Mouse (Mus musculus) intestine, embryonic 14.5 days (tissue): ENCODE measurements around the gene Rflnb. TPM values are rescaled to one million over a fixed set of nuclear protein-coding genes. Genes with fewer than 3 reads are reported as not detected.
A peak's percentile ranks its signal among the peaks of the same experiment; 100 is the strongest.

Experiments used
- ATAC-seq: fragments of 200-750 bp; cut with Nextera tagmentation; replicated peaks from 2 replicates; pipeline ENCODE4 v1.8.0; 2017; ENCODE audit warnings: low read depth, moderate number of reproducible peaks, moderate TSS enrichment, moderate library complexity; ENCODE audit not compliant: low FRiP score, low TSS enrichment
- DNase-seq: peaks from one replicate; pipeline ENCODE4 v3.0.0-alpha.2; 2018; ENCODE audit warnings: low spot score
- H3K27ac ChIP-seq: fragments of 300-500 bp; sonication (generic); 2 replicates; pipeline ENCODE4 v1.5.1; 2014; ENCODE audit warnings: low read depth, mild to moderate bottlenecking, control low read depth
- H3K27me3 ChIP-seq: fragments of 300-500 bp; sonication (generic); replicated peaks from 2 replicates; pipeline ENCODE4 v1.6.1; 2014; ENCODE audit warnings: low read length, control low read depth; ENCODE audit not compliant: control insufficient read depth, insufficient read depth
- H3K36me3 ChIP-seq: fragments of 300-500 bp; sonication (generic); 2 replicates; pipeline ENCODE4 v1.6.1; 2014; ENCODE audit warnings: low read length, control low read depth; ENCODE audit not compliant: control insufficient read depth, insufficient read depth
- H3K4me1 ChIP-seq: fragments of 300-500 bp; sonication (generic); replicated peaks from 2 replicates; pipeline ENCODE4 v1.6.1; 2014; ENCODE audit warnings: low read length, control low read depth, mixed read lengths; ENCODE audit not compliant: control insufficient read depth, insufficient read depth
- H3K4me2 ChIP-seq: fragments of 300-500 bp; sonication (generic); 2 replicates; pipeline ENCODE4 v1.6.1; 2014; ENCODE audit warnings: low read length
- H3K4me3 ChIP-seq: fragments of 300-500 bp; sonication (generic); 2 replicates; pipeline ENCODE4 v1.5.1; 2014; ENCODE audit warnings: low read depth, low read length, control low read depth, mixed read lengths
- H3K9ac ChIP-seq: fragments of 300-500 bp; sonication (generic); 2 replicates; pipeline ENCODE4 v1.6.1; 2014; ENCODE audit warnings: mild to moderate bottlenecking, low read length
- H3K9me3 ChIP-seq: fragments of 300-500 bp; sonication (generic); 2 replicates; pipeline ENCODE4 v1.6.1; 2016; ENCODE audit warnings: low read length, control low read depth; ENCODE audit not compliant: control insufficient read depth
- WGBS: fragments of 180-500 bp; shearing (Covaris S2); extraction: QIAGEN DNeasy Blood & Tissue Kit; methylation state at CpG from one replicate; pipeline ENCODE4 v1.1.7; 2014; 5-methylcytosine and 5-hydroxymethylcytosine counted together
- polyA plus RNA-seq: library from polyadenylated mRNA; unstranded; fragments of >200 nt; fragmentation: Nextera tagmentation; extraction: Ambion mirVana; gene quantifications from 2 replicates; pipeline ENCODE4 v1.2.1, GENCODE M21; 2014

The Rflnb gene
- polyA plus RNA-seq, 1 experiment from 2014 or later = 53.8 TPM

DNA sequence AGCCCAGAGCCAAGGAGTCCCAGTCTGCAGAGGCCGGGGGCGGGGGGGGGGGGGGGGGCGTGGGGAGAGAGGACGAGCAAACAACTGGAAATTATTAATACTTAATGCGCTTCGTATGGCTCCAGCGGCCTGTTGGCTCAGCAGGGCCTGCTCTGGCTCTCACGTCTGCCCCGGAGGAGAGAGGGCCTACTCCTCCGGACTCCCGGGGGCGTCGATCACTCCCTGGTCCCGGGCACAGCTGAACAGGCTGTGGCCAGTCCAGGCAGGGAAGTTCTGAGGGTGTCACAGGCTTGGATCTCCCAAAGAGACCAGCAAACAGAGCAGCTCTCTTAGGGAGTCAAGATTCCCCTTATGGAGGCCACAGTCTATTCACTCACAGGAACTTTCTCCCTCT lies 487 bp upstream of the Rflnb start:
- 1% methylated on average over 13 of the region's 14 CpGs for WGBS

DNA sequence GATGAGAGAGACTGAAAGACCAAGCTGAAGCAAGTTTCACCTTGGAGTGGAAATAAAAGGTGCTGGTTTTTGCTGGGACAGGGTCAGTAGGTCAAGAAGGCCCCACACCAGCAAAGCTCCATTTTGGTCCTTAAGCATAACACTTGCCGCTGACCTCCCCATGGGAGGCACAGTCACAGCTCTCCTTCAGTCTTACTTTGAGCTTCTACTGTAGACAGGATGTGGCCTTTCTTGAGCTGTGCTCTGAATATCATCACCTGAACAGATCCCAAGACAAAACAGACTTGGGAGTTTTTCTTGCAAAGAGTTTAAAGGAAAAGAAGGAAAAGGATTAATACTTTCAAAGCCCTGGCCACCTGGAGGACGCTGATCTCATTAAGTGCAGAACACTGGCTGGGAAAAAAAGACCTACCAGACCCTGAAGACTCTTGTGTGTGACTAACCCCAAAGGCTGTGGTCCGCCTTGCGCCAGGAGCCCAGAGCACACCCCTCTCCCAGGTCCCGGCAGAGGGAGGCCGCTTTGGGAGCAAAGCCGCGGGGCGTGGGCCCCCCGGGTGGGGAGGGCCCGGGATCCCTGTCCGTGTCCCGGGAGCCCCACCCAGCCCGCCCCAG lies 949 bp downstream of the Rflnb start:
- DNase-seq = no peak
- ATAC-seq = peak; percentile 24
- Histone ChIP-seq H3K4me3 (peak overlapping the region; percentile 83), H3K27me3 (no peaks in the 10 kb centered on the region), H3K36me3 (peaks cover 24% of the 10 kb centered on the region), H3K9ac (peak overlapping the region; percentile 83), H3K27ac (peak overlapping the region; percentile 58), H3K4me2 (peak overlapping the region; percentile 71), H3K9me3 (no peaks in the 10 kb centered on the region), H3K4me1 (peaks cover 19% of the 10 kb centered on the region)
- WGBS = 5% methylated on average over 14 of the region's 14 CpGs

More for the DNA sequence above, 487 bp upstream of the Rflnb start:
- ATAC-seq = peak; percentile 29; the same call in 1 of the 2 replicates
- Histone ChIP-seq H3K27me3 (no peaks in the 10 kb centered on the region), H3K9ac (peak overlapping the region; percentile 83), H3K4me3 (peak overlapping the region; percentile 83), H3K36me3 (peaks cover 12% of the 10 kb centered on the region), H3K4me1 (peaks cover 19% of the 10 kb centered on the region), H3K9me3 (no peaks in the 10 kb centered on the region), H3K27ac (peak overlapping the region; percentile 58), H3K4me2 (peak overlapping the region; percentile 71)
- peak; percentile 83 for DNase-seq

DNA sequence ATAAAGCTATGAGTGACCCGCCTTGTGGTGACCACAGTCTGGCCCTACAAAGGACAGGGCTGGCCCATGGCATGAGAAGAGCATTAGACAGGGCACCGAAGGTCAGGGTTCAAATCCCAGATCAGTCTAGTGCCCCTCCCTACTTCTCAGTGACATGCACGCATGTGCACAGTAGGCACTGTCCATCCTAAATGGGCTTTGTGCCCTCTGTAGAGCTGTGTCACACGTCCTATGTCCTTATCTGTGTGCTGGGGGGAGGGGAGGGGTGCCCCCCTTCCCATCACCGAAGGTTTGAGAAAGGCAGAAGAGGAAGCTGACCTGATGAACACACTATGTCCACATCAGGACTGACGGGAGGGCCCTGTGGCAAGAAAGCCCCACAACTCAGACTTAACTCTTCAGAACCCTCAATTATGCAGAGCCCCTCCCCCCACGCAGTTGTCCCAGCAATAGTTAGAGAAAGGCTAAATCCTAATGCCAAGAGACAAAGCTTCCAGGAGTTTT lies 2.5 kb downstream of the Rflnb start:
- ATAC-seq = no peak
- H3K9ac ChIP-seq = no peak overlapping the region
- H3K9me3 ChIP-seq = no peaks in the 10 kb centered on the region
- H3K27ac ChIP-seq = no peak overlapping the region
- peaks cover 25% of the 10 kb centered on the region for H3K36me3 ChIP-seq
- no peak overlapping the region for H3K4me3 ChIP-seq
- no peaks in the 10 kb centered on the region for H3K27me3 ChIP-seq
- H3K4me1 ChIP-seq = peaks cover 19% of the 10 kb centered on the region
- peak overlapping the region; percentile 71 for H3K4me2 ChIP-seq
- WGBS = 78% methylated on average over 7 of the region's 7 CpGs
- DNase-seq = no peak

DNA sequence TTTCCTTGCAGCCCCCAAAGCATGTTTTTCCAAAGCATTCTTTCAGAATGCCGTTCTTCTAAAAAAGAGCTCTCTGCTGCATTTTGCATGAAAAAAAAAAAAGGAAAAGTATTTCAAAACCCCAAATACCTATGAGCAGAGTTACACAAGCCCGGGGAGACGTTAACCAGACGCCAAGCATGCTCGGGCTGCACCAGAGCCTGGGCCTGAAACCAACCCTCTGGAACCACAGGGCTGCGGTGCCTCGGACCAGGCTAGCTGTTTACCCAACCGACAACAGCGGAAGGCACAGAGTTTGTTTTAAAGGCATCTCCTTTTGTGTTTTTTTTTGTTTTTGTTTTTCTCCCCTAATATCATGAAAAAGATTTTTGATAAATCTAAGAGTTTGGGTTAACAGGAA lies 6.7 kb downstream of the Rflnb start:
- H3K27ac ChIP-seq = no peak overlapping the region
- H3K9ac ChIP-seq = no peak overlapping the region
- DNase-seq (no peak), ATAC-seq (no peak)
- H3K4me2 ChIP-seq = no peak overlapping the region
- peaks cover 38% of the 10 kb centered on the region for H3K36me3 ChIP-seq
- no peaks in the 10 kb centered on the region for H3K9me3 ChIP-seq
- H3K4me1 ChIP-seq = peaks cover 9% of the 10 kb centered on the region
- H3K4me3 ChIP-seq = no peak overlapping the region
- no peaks in the 10 kb centered on the region for H3K27me3 ChIP-seq
- 47% methylated on average over 9 of the region's 9 CpGs for WGBS

DNA sequence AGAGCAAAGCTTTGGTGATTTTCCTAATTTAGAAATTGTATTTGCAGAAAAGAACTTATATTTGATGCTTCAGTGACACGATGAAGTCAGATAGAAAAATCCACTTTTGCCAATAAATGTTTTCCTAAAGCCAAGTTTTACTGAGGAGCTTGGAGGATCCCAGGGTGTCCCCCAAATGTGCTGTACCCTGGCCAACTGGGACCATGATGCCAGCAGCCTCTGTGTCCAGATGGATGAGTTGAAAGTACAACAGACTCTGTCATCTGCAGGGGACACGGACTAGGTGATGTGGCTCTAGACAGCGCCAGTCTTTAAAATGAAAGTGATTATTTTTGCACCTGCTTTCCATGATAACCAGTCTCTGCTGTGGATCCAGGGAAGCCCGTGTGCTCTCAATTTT lies 7.7 kb downstream of the Rflnb start:
- ATAC-seq (no peak), DNase-seq (no peak)
- Histone ChIP-seq H3K4me1 (0 out of 2 replicates have a peak, but pooled peaks cover 4% of the 10 kb centered on the region), H3K9ac (no peak overlapping the region), H3K36me3 (peaks cover 38% of the 10 kb centered on the region), H3K4me3 (no peak overlapping the region), H3K9me3 (no peaks in the 10 kb centered on the region), H3K27me3 (no peaks in the 10 kb centered on the region), H3K27ac (no peak overlapping the region), H3K4me2 (no peak overlapping the region)
- WGBS = 88% methylated on average over 4 of the region's 4 CpGs

DNA sequence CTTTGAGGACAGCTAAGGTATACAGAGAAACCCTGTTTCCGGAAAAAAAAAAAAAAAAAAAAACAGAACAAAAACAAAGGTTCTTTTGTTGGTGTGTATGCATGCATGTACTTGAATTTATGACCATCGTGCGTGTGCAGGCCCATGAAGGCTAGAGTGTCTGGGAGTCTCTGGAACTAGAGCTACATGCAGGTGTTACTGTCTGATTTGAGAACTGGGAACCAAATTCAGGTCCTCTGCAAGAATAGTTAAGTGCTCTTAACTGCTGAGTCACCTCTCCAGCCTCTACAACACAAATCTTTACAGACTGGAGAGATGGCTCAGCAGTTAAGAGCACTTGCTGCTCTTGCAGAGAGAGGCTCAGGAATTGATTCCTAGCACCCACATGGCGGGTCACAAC lies 11.8 kb downstream of the Rflnb start:
- no peaks in the 10 kb centered on the region for H3K9me3 ChIP-seq
- DNase-seq (no peak), ATAC-seq (no peak)
- no peaks in the 10 kb centered on the region for H3K27me3 ChIP-seq
- no peak overlapping the region for H3K27ac ChIP-seq
- H3K4me1 ChIP-seq = peaks cover 4% of the 10 kb centered on the region; the same call in 1 of the 2 replicates
- no peak overlapping the region for H3K4me3 ChIP-seq
- 82% methylated on average over 4 of the region's 4 CpGs for WGBS
- H3K4me2 ChIP-seq = no peak overlapping the region
- peaks cover 14% of the 10 kb centered on the region; the same call in 1 of the 2 replicates for H3K36me3 ChIP-seq
- H3K9ac ChIP-seq = no peak overlapping the region

DNA sequence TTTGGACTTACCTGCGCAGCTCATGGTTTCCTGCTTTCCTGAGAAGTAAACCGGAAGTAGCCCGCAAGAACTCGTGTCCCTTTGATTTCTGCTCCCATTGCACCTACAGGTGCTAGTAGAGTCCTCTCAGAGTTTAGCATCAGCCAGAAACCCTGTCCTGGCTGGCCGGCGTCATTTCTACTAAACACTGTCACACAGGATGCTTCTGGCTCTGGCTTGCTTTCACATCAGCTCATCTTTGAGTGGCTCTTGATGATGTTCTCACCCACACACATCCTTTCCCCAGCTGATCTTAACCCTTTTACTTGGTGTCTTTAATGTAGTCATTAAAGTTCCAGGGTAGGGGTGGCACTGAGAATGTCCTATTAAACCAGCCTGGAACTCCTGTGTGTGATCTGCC lies 12.3 kb downstream of the Rflnb start:
- Histone ChIP-seq H3K4me1 (peaks cover 4% of the 10 kb centered on the region; the same call in 1 of the 2 replicates), H3K36me3 (peaks cover 14% of the 10 kb centered on the region; the same call in 1 of the 2 replicates), H3K27ac (no peak overlapping the region), H3K4me3 (no peak overlapping the region), H3K27me3 (no peaks in the 10 kb centered on the region), H3K4me2 (no peak overlapping the region), H3K9ac (no peak overlapping the region), H3K9me3 (no peaks in the 10 kb centered on the region)
- 83% methylated on average over 6 of the region's 6 CpGs for WGBS
- ATAC-seq (no peak), DNase-seq (no peak)

DNA sequence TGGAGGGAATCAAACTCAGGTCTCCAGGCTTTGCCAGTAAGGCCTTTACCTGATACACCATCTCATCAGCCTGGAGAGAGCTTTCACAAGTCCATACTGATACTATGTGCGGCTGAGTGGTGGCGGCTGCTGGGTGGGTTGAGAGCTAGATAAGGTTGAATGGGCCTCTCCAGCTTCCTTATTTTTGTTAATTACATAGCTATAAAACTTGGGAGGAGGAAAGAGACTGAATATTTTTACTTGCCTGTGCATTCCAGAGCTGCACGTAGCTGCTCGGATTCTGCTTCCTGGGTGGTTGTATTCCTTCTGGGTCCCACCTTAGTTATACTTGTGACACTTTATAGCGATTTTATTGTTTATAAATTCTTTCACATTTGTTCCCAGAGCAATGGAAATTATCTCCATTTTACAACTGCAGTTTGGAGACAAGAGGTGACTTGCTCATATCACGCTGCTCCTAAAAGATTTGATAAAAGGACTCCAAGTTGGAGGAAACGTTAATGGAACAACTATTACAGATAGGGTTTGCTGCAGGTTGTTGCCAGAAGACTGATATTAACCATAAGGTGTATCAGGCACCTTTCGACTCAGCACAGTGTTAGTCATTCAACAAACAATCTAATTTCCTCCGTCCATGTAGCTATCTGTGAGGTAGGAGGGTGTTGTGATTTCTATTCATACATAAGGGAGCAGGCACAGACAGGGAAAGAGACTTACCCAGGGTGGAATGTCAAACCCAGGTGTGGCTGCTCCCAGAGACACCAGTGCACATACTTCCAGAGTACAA lies 16.6 kb downstream of the Rflnb start:
- no peaks in the 10 kb centered on the region for H3K9me3 ChIP-seq
- H3K27ac ChIP-seq = peak overlapping the region; percentile 57
- peak; percentile 78; the same call in 1 of the 2 replicates for ATAC-seq
- H3K36me3 ChIP-seq = no peaks in the 10 kb centered on the region
- DNase-seq = no peak
- peaks cover 4% of the 10 kb centered on the region; the same call in 1 of the 2 replicates for H3K4me1 ChIP-seq
- 60% methylated on average over 9 of the region's 9 CpGs for WGBS
- H3K4me3 ChIP-seq = no peak overlapping the region
- H3K9ac ChIP-seq = no peak overlapping the region
- no peaks in the 10 kb centered on the region for H3K27me3 ChIP-seq
- H3K4me2 ChIP-seq = no peak overlapping the region
